Mouse (Mus musculus) cortical plate, adult 2 months (tissue): ENCODE data around the gene Rac2.

Experiments
- CTCF ChIP-seq: fragments of 200-500 bp; IDR thresholded peaks from 2 replicates; pipeline ENCODE4 v1.5.1; 2011; ENCODE audit warnings: mild to moderate bottlenecking, control low read depth, low read length; ENCODE audit not compliant: insufficient read depth; ENCODE audit errors: extremely low read depth
- POLR2A ChIP-seq: fragments of 200-500 bp; IDR thresholded peaks from 2 replicates; pipeline ENCODE4 v1.6.1; 2011; ENCODE audit warnings: mild to moderate bottlenecking, low read length, control low read depth; ENCODE audit not compliant: insufficient read depth; ENCODE audit errors: extremely low read depth

DNA sequence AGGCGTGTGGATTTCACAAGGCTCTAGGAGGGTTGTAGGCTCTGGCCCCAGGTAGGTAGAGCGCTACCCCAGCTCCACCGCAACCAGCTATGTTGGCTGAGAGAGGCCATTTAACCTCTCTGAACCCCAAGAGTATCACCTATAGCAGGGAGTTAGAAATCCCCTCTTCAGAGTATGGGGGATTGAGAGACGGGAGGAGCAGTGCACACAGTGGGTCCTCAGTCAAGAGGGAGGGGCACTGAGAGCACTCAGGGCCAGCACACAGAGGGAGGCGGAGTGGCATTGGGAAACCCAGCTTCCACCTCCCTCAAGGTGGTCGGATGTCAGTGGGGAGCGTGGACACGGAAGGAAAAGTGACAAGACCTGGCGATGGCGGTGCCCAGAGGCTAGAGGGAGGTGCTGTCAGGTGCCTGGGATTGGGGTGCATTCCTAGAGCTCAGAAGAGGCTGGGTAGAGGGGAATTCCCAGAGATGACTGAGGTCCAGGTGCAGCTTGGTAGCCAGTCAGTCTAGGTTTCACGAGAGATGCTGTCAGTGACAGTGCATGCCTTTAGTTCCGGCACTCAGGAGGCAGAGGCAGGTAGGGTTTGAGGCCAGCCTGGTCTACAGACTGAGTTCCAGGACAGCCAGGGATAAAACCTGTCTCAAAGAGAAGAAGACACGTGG, 27.1 kb upstream of the Rac2 start:
- TF ChIP-seq CTCF (no peak), POLR2A (no peak)
